In genomic region chr6:136662063-136662462, GRCm38 (mm10) we compare ENCODE assay signal across 10 mouse cellular contexts. TPM values are rescaled to one million over a fixed set of nuclear protein-coding genes. Genes with fewer than 3 reads are reported as not detected.
DNase-seq lines count a peak whose midpoint lies in the region; ATAC-seq and TF ChIP-seq lines count a peak whose summit lies in the region.
"Had no signal": no experiment of that assay in that cellular context is flagged by ENCODE, and none has a peak within 500 bp of the region (broad histone marks: within the 10 kb centered on the region; RNA-seq: fewer than 3 reads in every experiment).

No protein-coding gene starts in this region.

- no peak for TF ChIP-seq CTCF in E14TG2a.4 (conservative IDR thresholded peaks at IDR 0.05; ENCODE audit: low read length)
- no peak for TF ChIP-seq CTCF in cerebellum, adult 2 months (IDR thresholded peaks at IDR 0.05; ENCODE audit: borderline replicate concordance, insufficient read depth, low read depth, low read length)

- no peaks in the 10 kb centered on the region for H3K36me3 ChIP-seq in heart, embryonic 12.5 days
- no peaks in the 10 kb centered on the region for H3K36me3 ChIP-seq in E14TG2a.4 (ENCODE audit: insufficient read depth, low read length)
- H3K36me3 ChIP-seq in liver, embryonic 12.5 days, result no peaks in the 10 kb centered on the region

- no peaks in the 10 kb centered on the region for H3K9me3 ChIP-seq in heart, embryonic 12.5 days (replicated peaks)
- no peaks in the 10 kb centered on the region for H3K9me3 ChIP-seq in E14TG2a.4 (ENCODE audit: low read length)
- no peaks in the 10 kb centered on the region for H3K9me3 ChIP-seq in liver, embryonic 12.5 days (replicated peaks)

- intact Hi-C loops in left cerebral cortex, postnatal 10 days (cut with DNase I), result no loop called here

- H3K27ac ChIP-seq in heart, embryonic 12.5 days (ENCODE audit: poor library complexity, severe bottlenecking), result no peak overlapping the region
- H3K27ac ChIP-seq in liver, embryonic 12.5 days, result no peak overlapping the region
- no peak overlapping the region for H3K27ac ChIP-seq in cerebellum, adult 2 months (ENCODE audit: insufficient read depth, low read length)

- peak overlapping the region; percentile 72 for H3K9ac ChIP-seq in heart, embryonic 12.5 days
- no peak overlapping the region for H3K9ac ChIP-seq in liver, embryonic 12.5 days

- no peak for DNase-seq in heart, adult 11 months
- DNase-seq in gonadal fat pad, adult 2 months (ENCODE audit: low read depth), result peak; percentile 82
- no peak for DNase-seq in cerebellum, adult 18-20 months
- no peak for DNase-seq in cerebellum, adult 2 months
- DNase-seq in left cerebral cortex, postnatal 10 days (ENCODE audit: extremely low spot score in 1 of 2, low spot score in 2 of 2), result no peak

- H3K4me1 ChIP-seq in heart, embryonic 12.5 days (replicated peaks), result peaks cover 13% of the 10 kb centered on the region
- H3K4me1 ChIP-seq in E14TG2a.4 (replicated peaks; ENCODE audit: low read depth, low read length), result peaks cover 16% of the 10 kb centered on the region
- peaks cover 6% of the 10 kb centered on the region; the same call in 1 of the 2 replicates for H3K4me1 ChIP-seq in liver, embryonic 12.5 days
- H3K4me1 ChIP-seq in cerebellum, adult 2 months (ENCODE audit: control insufficient read depth, insufficient read depth, low read length), result no peaks in the 10 kb centered on the region

- WGBS in heart, embryonic 12.5 days, result 25% methylated on average over 11 of the region's 11 CpGs
- 20% methylated on average over 11 of the region's 11 CpGs for WGBS in liver, embryonic 12.5 days (ENCODE audit: insufficient replicate concordance)
- WGBS in cerebellum, adult 2 months, result 45% methylated on average over 11 of the region's 11 CpGs

- H3K4me2 ChIP-seq in heart, embryonic 12.5 days, result peak overlapping the region; percentile 93
- H3K4me2 ChIP-seq in liver, embryonic 12.5 days, result peak overlapping the region; percentile 65

- peak overlapping the region; percentile 54 for H3K4me3 ChIP-seq in heart, embryonic 12.5 days
- H3K4me3 ChIP-seq in E14TG2a.4 (replicated peaks; ENCODE audit: low read length), result peak overlapping the region; percentile 78
- H3K4me3 ChIP-seq in liver, embryonic 12.5 days, result peak overlapping the region; percentile 38
- H3K4me3 ChIP-seq in cerebellum, adult 2 months (replicated peaks; ENCODE audit: insufficient read depth, low read depth, low read length), result no peak overlapping the region
- H3K4me3 ChIP-seq: myocyte had no signal

- no peak for TF ChIP-seq POLR2A in cerebellum, adult 2 months (IDR thresholded peaks at IDR 0.05; ENCODE audit: borderline replicate concordance, insufficient read depth, low read length)

- no peak for ATAC-seq in heart, embryonic 12.5 days (ENCODE audit: insufficient number of reproducible peaks, low FRiP score)
- ATAC-seq in liver, embryonic 12.5 days, result no peak

- H3K27me3 ChIP-seq in heart, embryonic 12.5 days (replicated peaks), result peaks cover 38% of the 10 kb centered on the region
- peaks cover 43% of the 10 kb centered on the region for H3K27me3 ChIP-seq in E14TG2a.4 (ENCODE audit: insufficient read depth, low read length)
- H3K27me3 ChIP-seq in liver, embryonic 12.5 days (replicated peaks), result peaks cover 51% of the 10 kb centered on the region
- H3K27me3 ChIP-seq in cerebellum, adult 2 months (ENCODE audit: control insufficient read depth, insufficient read depth, low read length), result peaks cover 1% of the 10 kb centered on the region; the same call in 1 of the 2 replicates
- H3K27me3 ChIP-seq: CH12.LX had no signal

RNA-seq across cellular contexts. Expression of gene Plbd1, which starts 0.3 kb away (rescaled TPM):
- polyA plus RNA-seq in heart, embryonic 12.5 days (2016; fragmentation: Nextera tagmentation; extraction: Ambion mirVana), result 6.0 and 6.1 TPM in 2 replicates
- 21.5 and 35.8 TPM in 2 replicates for polyA plus RNA-seq in gonadal fat pad, adult 2 months (2012; rRNA removed)
- polyA plus RNA-seq in liver, embryonic 12.5 days (2016; fragmentation: Nextera tagmentation; extraction: Ambion mirVana), result 1.7 and 2.0 TPM in 2 replicates
- 0.11 and 0.15 TPM in 2 replicates for polyA plus RNA-seq in cerebellum, adult 2 months (2012; rRNA removed)
- under 1 TPM in 1 of 2 experiments, not detected in 1; 0.34 TPM for total RNA-seq in left cerebral cortex, postnatal 10 days (2021)
- total RNA-seq: CH12.LX had no signal
